In the genomic region with DNA sequence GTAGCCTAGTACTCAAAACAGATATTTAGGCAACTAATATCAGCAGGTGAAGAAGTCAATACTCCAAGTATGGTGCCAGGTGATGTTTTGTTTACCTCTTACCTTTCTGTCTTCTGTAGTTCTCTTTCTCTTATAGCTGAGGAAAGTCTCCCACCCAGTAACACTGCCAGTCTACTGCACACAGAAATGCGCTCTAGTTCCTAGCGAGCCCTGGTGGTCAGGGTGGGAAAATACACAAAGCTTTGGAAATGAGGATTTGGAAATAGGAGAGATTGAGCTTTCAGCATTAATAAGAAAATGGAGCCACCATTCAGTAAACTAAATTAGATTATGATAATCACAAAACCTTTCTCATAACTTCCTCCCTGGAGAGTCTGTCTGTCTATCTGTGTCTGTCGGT, we compare ENCODE assay signal across 11 mouse cellular contexts.
A peak's percentile ranks its signal among the peaks of the same experiment; 100 is the strongest.
DNase-seq lines count a peak whose midpoint lies in the region; ATAC-seq and TF ChIP-seq lines count a peak whose summit lies in the region.
"Had no signal": no experiment of that assay in that cellular context is flagged by ENCODE, and none has a peak within 500 bp of the region (broad histone marks: within the 10 kb centered on the region; RNA-seq: fewer than 3 reads in every experiment).

No protein-coding gene starts in this region.

- peak; percentile 54 for TF ChIP-seq CTCF in hindbrain, postnatal 0 days (IDR thresholded peaks at IDR 0.05; ENCODE audit: low read depth)

- no peak overlapping the region for H3K4me2 ChIP-seq in hindbrain, postnatal 0 days (ENCODE audit: low read depth, low read length)
- H3K4me2 ChIP-seq in hindbrain, embryonic 13.5 days, result no peak overlapping the region
- no peak overlapping the region for H3K4me2 ChIP-seq in midbrain, embryonic 12.5 days (replicated peaks)
- H3K4me2 ChIP-seq: heart, embryonic 15.5 days had no signal

- no peak overlapping the region for H3K9ac ChIP-seq in hindbrain, postnatal 0 days (replicated peaks; ENCODE audit: low read length)
- no peak overlapping the region for H3K9ac ChIP-seq in hindbrain, embryonic 13.5 days
- no peak overlapping the region for H3K9ac ChIP-seq in midbrain, embryonic 12.5 days (replicated peaks)
- H3K9ac ChIP-seq: heart, embryonic 15.5 days had no signal

- H3K4me1 ChIP-seq in hindbrain, postnatal 0 days (ENCODE audit: insufficient read depth, low read length), result no peaks in the 10 kb centered on the region
- H3K4me1 ChIP-seq in hindbrain, embryonic 13.5 days (replicated peaks), result no peaks in the 10 kb centered on the region
- no peaks in the 10 kb centered on the region for H3K4me1 ChIP-seq in midbrain, embryonic 12.5 days
- no peaks in the 10 kb centered on the region for H3K4me1 ChIP-seq in midbrain, embryonic 10.5 days
- H3K4me1 ChIP-seq: heart, embryonic 15.5 days had no signal

- no peaks in the 10 kb centered on the region for H3K27me3 ChIP-seq in hindbrain, postnatal 0 days (ENCODE audit: insufficient read depth, low read length)
- H3K27me3 ChIP-seq in hindbrain, embryonic 13.5 days, result no peaks in the 10 kb centered on the region
- no peaks in the 10 kb centered on the region for H3K27me3 ChIP-seq in midbrain, embryonic 12.5 days
- H3K27me3 ChIP-seq in midbrain, embryonic 10.5 days (ENCODE audit: low read depth, poor library complexity, severe bottlenecking), result no peaks in the 10 kb centered on the region
- H3K27me3 ChIP-seq: heart, embryonic 15.5 days had no signal

- WGBS in hindbrain, postnatal 0 days, result 62% methylated on average over 3 of the region's 3 CpGs
- 65% methylated on average over 3 of the region's 3 CpGs for WGBS in hindbrain, embryonic 13.5 days
- WGBS in midbrain, embryonic 12.5 days, result 60% methylated on average over 3 of the region's 3 CpGs
- whole genome bisulfite sequencing in midbrain, embryonic 10.5 days, result 46% methylated on average over 3 of the region's 3 CpGs

- DNase-seq in hindbrain, postnatal 0 days (ENCODE audit: low spot score), result no peak
- no peak for DNase-seq in midbrain, embryonic 10.5 days (ENCODE audit: low spot score)
- peak; percentile 52 for DNase-seq in R1 (ENCODE audit: low read depth, low spot score)
- no peak for DNase-seq in urinary bladder, postnatal 4 days (ENCODE audit: low spot score in 2 of 2)
- no peak for DNase-seq in urinary bladder, postnatal 36 days (ENCODE audit: low spot score in 2 of 2)
- DNase-seq: adrenal gland, adult 2 months; layer of hippocampus, postnatal 36 days had no signal

- no peak overlapping the region for H3K27ac ChIP-seq in hindbrain, postnatal 0 days
- H3K27ac ChIP-seq in hindbrain, embryonic 13.5 days, result no peak overlapping the region
- no peak overlapping the region for H3K27ac ChIP-seq in midbrain, embryonic 12.5 days (replicated peaks)
- H3K27ac ChIP-seq in midbrain, embryonic 10.5 days (replicated peaks), result no peak overlapping the region
- H3K27ac ChIP-seq: heart, embryonic 15.5 days; macrophage had no signal

- no peak for ATAC-seq in hindbrain, postnatal 0 days
- ATAC-seq in hindbrain, embryonic 13.5 days (ENCODE audit: low FRiP score), result no peak
- 0 out of 2 replicates have a peak, but pooled peaks have one; percentile 23 for ATAC-seq in midbrain, embryonic 12.5 days (ENCODE audit: low FRiP score, low read depth)

- no peaks in the 10 kb centered on the region for H3K36me3 ChIP-seq in hindbrain, postnatal 0 days (ENCODE audit: insufficient read depth, low read length)
- no peaks in the 10 kb centered on the region for H3K36me3 ChIP-seq in hindbrain, embryonic 13.5 days
- no peaks in the 10 kb centered on the region for H3K36me3 ChIP-seq in midbrain, embryonic 12.5 days
- H3K36me3 ChIP-seq in midbrain, embryonic 10.5 days, result no peaks in the 10 kb centered on the region
- H3K36me3 ChIP-seq: heart, embryonic 15.5 days had no signal

- H3K9me3 ChIP-seq in hindbrain, postnatal 0 days (ENCODE audit: low read length), result no peaks in the 10 kb centered on the region
- H3K9me3 ChIP-seq in hindbrain, embryonic 13.5 days, result no peaks in the 10 kb centered on the region
- H3K9me3 ChIP-seq in midbrain, embryonic 12.5 days, result no peaks in the 10 kb centered on the region
- H3K9me3 ChIP-seq in midbrain, embryonic 10.5 days (replicated peaks), result no peaks in the 10 kb centered on the region
- H3K9me3 ChIP-seq: heart, embryonic 15.5 days had no signal

- no peak overlapping the region for H3K4me3 ChIP-seq in hindbrain, postnatal 0 days (ENCODE audit: low read length)
- H3K4me3 ChIP-seq in hindbrain, embryonic 13.5 days, result no peak overlapping the region
- H3K4me3 ChIP-seq in midbrain, embryonic 12.5 days, result no peak overlapping the region
- no peak overlapping the region for H3K4me3 ChIP-seq in midbrain, embryonic 10.5 days
- H3K4me3 ChIP-seq: heart, embryonic 15.5 days had no signal
